Mouse (Mus musculus): ENCODE measurements around the gene Epp13.

GRCm38 (mm10) chr7:6239787-6240186, 12.7 kb upstream of the Epp13 start:
- TF ChIP-seq CTCF (IDR thresholded peaks at IDR 0.05; ENCODE audit: extremely low read depth, insufficient read depth, low read length) (no peak), POLR2A (IDR thresholded peaks at IDR 0.05; ENCODE audit: extremely low read depth, insufficient read depth, low read length) (no peak)
